Mouse (Mus musculus) ZHBTc4 (cell line): ENCODE results near the gene L3hypdh.

Source experiments
- DNase-seq: peaks from one replicate; pipeline ENCODE4 v3.0.0-alpha.2; 2011; ENCODE audit warnings: low read depth, low spot score

The L3hypdh gene

GRCm38 (mm10) chr12:72085329-72086165 is at the start of gene L3hypdh, which contains the start of gene Jkamp:
Gene L3hypdh (minus strand): TSS chr12:72085439.
Gene Jkamp (plus strand): TSS chr12:72085589.
- DNase-seq: peak; percentile 100

GRCm38 (mm10) chr12:72129203-72129602 is 44.0 kb upstream of the L3hypdh start:
- no peak for DNase-seq

- peak; percentile 82 for DNase-seq
Measured at GRCm38 (mm10) chr12:72115686-72116345, 30.6 kb upstream of the L3hypdh start.

- peak; percentile 26 for DNase-seq
Measured at GRCm38 (mm10) chr12:72115126-72115525, 29.9 kb upstream of the L3hypdh start.

- DNase-seq: peak; percentile 87
Measured at GRCm38 (mm10) chr12:72104525-72105281, 19.5 kb upstream of the L3hypdh start.

GRCm38 (mm10) chr12:72104027-72104426 is 18.8 kb upstream of the L3hypdh start:
- no peak for DNase-seq

GRCm38 (mm10) chr12:72102776-72103175 is 17.5 kb upstream of the L3hypdh start:
- peak; percentile 48 for DNase-seq

- no peak for DNase-seq
Measured at GRCm38 (mm10) chr12:72096966-72097365, 11.7 kb upstream of the L3hypdh start.

- DNase-seq: no peak
Measured at GRCm38 (mm10) chr12:72089802-72090201, 4.6 kb upstream of the L3hypdh start.

GRCm38 (mm10) chr12:72086166-72086825 is 1.1 kb upstream of the L3hypdh start:
- DNase-seq: no peak

GRCm38 (mm10) chr12:72085024-72085328 is 263 bp downstream of the L3hypdh start:
- no peak for DNase-seq

- peak; percentile 45 for DNase-seq
Measured at GRCm38 (mm10) chr12:72084261-72085023, 797 bp downstream of the L3hypdh start.

GRCm38 (mm10) chr12:72083265-72083664 is 2.0 kb downstream of the L3hypdh start:
- no peak for DNase-seq

- DNase-seq: peak; percentile 73
Measured at GRCm38 (mm10) chr12:72082370-72082769, 2.9 kb downstream of the L3hypdh start.

GRCm38 (mm10) chr12:72081961-72082360 is 3.3 kb downstream of the L3hypdh start:
- no peak for DNase-seq

- DNase-seq: no peak
Measured at GRCm38 (mm10) chr12:72078248-72078647, 7.0 kb downstream of the L3hypdh start.

GRCm38 (mm10) chr12:72070327-72071269 is 14.6 kb downstream of the L3hypdh start, which contains the start of gene Gpr135:
Gene Gpr135 (minus strand): TSS chr12:72071125.
- peak; percentile 96 for DNase-seq

GRCm38 (mm10) chr12:72069626-72070326 is 15.5 kb downstream of the L3hypdh start:
- no peak for DNase-seq

- DNase-seq: no peak
Measured at GRCm38 (mm10) chr12:72057780-72058179, 27.5 kb downstream of the L3hypdh start.
